Comparison of ENCODE assay signal across 35 mouse cellular contexts in genomic region chr1:93031199-93031598, GRCm38 (mm10). TPM values are rescaled to one million over a fixed set of nuclear protein-coding genes. Genes with fewer than 3 reads are reported as not detected.
A peak's percentile ranks its signal among the peaks of the same experiment; 100 is the strongest.
DNase-seq lines count a peak whose midpoint lies in the region; ATAC-seq lines count a peak whose summit lies in the region.
"Had no signal": no experiment of that assay in that cellular context is flagged by ENCODE, and none has a peak within 500 bp of the region (broad histone marks: within the 10 kb centered on the region; RNA-seq: fewer than 3 reads in every experiment).

No protein-coding gene starts in this region.

- ATAC-seq in frontal cortex, adult (ENCODE audit: low TSS enrichment): peak; percentile 58
- no peak for ATAC-seq in CD4-positive, CD25-positive, alpha-beta regulatory T cell, adult 4 months
- ATAC-seq: forebrain, embryonic 15.5 days; Patski had no signal

- DNase-seq in frontal cortex, postnatal 14 days (ENCODE audit: low spot score in 2 of 2): no peak
- peak; percentile 40 for DNase-seq in layer of hippocampus, adult 9-11 months
- DNase-seq in layer of hippocampus, postnatal 25 days (ENCODE audit: extremely low spot score in 1 of 2, low spot score in 1 of 2): no peak
- DNase-seq in right cerebral cortex, adult 18-20 months: peak; percentile 52
- no peak for DNase-seq in right cerebral cortex, postnatal 4 days
- DNase-seq: adrenal gland, adult 2 months; adrenal gland, postnatal 14 days; cerebellum, adult 11-12 months; cerebellum, adult 8-10 months; cerebellum, postnatal 10 days; cerebellum, postnatal 36 days; embryo, embryonic 11 days; gastrocnemius, adult 2 months; gastrocnemius, postnatal 14 days; heart, adult 11 months had no signal

RNA-seq across cellular contexts. Expression of gene Aqp12, which starts 25.1 kb away (rescaled TPM):
- not detected for total RNA-seq in layer of hippocampus, postnatal 25 days (2021)
- not detected for polyA plus RNA-seq in CD4-positive, CD25-positive, alpha-beta regulatory T cell, adult 4 months (2017; shearing (Covaris generic))
- total RNA-seq: adrenal gland, postnatal 14 days; CH12.LX; G1E; gastrocnemius, adult 2 months; gastrocnemius, postnatal 14 days; gastrocnemius, postnatal 4 days; heart, adult 8-10 months; heart, postnatal 25 days; hematopoietic stem cell, adult 5-6 weeks had no signal
- polyA plus RNA-seq: adrenal gland, adult 2 months; brain, embryonic 14.5 days; cortical plate, adult 2 months; embryonic facial prominence, embryonic 10.5 days; embryonic facial prominence, embryonic 13.5 days; erythroblast, embryonic 14.5 days; forebrain, embryonic 12.5 days; forebrain, embryonic 15.5 days; G1E; heart, embryonic 11.5 days; heart, postnatal 0 days; hindbrain, embryonic 12.5 days; hindbrain, embryonic 15.5 days; Patski had no signal

Comparison
In these comparisons a context has a peak if more than half of its experiments do, and no peak if none do; other contexts are left out.
1. DNase-seq: peak in layer of hippocampus, adult 9-11 months (single experiment) and right cerebral cortex, adult 18-20 months (single experiment); none in frontal cortex, postnatal 14 days (0 of 2), layer of hippocampus, postnatal 25 days (0 of 2) and right cerebral cortex, postnatal 4 days (single experiment).